Mouse (Mus musculus) B cell, adult 2 months (primary cell): ENCODE data around the gene Nsun5.
A peak's percentile ranks its signal among the peaks of the same experiment; 100 is the strongest.

Source experiments
- DNase-seq, 2 experiments: peaks; one replicate each; pipeline ENCODE4 v3.0.0; 2022

Nsun5 gene

DNA sequence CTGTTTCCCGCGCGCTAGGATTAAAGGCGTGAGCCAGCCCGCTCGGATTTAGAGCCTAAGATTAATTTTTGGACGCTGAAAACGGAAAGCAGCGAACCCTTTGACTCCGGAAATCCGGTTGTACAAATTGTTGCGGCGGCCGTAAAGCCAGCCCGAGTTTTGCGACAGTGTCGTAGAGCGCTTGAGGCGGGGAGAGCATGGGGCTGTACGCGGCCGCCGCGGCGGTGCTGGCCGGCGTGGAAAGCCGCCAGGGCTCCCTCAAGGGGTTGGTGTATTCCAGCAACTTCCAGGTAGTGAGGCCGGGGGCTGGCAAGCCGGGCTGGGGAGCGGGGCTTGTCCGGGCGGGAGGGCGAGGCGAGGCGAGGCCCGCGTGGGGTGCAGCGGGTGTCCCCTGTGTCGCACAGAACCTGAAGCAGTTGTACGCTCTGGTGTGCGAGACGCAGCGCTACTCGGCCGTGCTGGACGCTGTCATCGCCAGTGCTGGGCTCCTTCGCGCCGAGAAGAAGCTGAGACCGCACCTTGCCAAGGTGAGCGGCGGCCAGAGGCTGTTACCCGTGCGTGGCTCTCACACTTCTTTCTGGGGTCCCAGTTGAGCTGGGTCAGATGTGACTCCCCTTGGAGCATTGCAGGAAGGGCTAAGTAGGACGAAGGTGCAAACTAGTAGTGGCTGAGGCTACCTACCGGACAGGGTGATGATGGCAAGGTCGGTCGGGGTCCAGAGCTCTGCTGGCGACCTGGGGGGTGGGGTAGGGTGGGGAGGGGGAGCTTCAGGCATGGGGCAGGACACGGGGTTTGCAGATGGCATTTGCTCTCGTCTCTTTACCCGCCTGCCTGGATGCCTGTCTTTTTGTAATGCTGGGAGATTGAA lies at the start of gene Nsun5:
Gene Nsun5, plus strand, starts transcription at position 167 of the 868 bp plus-strand sequence.
- peak; percentile 91 to 92 for DNase-seq

DNA sequence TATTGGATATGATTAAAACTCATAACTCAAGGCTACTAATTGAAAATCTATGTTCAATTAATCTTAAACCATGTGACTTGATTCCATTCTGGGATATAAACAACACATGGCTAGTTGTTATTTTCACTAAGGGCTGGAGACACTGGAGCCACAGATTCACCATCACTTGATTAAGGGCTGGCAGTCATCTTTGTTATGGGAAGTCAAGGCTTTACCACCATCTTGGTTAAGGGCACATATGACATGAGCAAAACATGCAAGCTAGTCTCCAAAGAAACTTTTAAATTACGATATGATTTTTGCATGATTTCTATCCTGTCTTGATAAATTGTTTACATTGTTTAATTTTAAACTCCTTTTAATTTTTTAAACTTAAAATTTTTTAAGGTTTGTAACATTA lies 47.6 kb upstream of the Nsun5 start:
- no peak for DNase-seq

DNA sequence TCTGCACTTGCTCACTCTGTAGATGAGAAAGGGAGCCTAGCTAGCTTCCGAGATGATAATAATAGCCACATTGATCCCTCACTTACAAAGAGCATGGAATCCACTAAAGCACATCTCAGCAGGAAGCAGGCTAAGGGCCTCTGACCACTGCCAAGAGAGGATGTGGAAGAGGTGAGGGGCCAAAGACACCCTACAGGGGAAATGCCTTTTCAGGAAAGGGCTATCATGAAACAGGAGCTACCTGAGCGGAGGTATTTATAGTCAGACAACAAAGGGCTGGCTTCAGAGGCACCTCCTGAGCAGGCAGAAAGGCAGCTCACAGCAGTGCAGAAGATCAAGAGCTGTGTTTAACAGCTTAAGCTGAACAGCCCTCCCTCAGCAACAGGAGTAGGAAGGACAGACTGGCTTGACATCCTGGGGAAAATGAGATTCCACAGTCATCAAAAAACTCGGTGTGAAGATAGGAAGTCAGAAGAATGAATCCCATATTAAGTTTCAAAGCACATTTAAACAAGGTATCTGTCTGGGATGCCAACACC lies 43.6 kb upstream of the Nsun5 start:
- no peak for DNase-seq

DNA sequence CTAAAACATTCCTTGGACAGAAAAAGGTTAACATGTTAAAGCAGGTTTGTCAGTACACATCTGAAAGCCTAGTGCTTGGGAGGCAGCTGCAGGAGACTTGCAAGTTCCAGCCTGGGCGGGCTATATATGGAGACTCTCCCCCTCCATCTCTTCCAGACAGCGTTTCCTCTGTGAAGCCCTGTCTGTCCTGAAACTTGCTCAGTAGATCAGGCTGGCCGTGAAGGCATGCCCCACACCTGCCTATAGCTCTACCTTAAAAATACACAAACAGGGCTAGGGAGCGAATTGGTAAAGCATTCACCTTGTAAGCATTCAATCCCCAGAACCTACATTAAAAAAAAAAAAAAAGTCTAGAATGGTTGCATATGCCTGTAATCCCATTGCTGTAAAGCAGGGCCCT lies 40.3 kb upstream of the Nsun5 start:
- no peak for DNase-seq

DNA sequence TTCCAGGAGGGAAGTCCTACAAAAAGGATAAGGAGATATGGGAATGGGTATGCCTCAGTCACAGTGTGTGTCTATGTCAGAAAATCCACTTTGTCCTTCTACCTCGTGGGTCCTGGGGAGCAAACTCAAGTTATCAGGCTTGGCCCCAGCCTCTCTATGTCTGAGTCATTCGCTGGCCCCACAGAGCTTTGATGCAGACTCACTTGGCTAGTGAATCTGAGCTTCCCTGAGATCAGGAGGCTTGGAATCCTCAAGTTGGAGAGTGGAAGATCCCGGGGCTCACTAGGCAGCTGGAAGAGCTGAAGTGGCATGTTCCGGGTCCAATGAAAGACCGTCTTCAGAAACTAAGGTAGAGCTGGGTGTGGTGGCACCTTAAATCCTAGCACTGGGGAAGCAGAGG lies 39.6 kb upstream of the Nsun5 start:
- DNase-seq, result no peak

DNA sequence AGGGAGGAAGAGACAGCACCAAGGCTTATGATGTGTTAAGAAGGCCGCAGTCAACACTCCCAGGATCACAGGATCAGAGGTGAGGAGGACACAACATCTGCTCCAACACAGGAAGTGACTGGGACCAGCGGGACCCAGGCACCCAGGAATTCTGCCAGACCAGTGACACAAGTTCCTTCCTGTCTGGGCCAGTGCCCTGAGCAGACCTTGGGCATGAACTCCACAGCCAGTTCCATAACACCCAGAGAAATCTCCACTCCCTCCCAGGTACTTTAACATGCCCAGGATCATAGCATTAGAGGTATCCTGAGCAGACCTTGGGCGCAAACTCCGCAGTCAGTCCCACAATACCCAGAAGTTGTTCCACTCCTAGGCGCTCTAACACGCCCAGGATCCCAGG lies 38.6 kb upstream of the Nsun5 start:
- DNase-seq, result no peak

DNA sequence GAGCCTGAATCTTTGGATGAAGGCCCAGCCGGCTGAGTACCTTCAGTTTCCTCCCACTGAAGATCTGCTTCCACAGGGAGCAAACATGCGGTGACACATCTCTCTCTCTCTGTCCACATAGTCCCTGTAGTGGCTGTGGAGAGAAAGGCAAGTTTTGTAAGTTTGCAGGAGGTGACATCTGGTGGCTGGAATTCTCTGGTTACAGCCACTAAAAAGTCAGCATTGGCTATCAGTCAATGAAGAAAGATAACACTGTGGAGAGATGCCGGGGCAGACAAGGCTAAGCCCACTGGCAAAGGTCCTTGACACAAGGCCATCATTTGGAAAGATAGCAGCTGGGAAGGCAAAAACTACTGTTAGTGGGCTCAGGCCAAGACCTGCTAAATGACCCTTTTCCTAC lies 32.2 kb upstream of the Nsun5 start:
- DNase-seq, result no peak

DNA sequence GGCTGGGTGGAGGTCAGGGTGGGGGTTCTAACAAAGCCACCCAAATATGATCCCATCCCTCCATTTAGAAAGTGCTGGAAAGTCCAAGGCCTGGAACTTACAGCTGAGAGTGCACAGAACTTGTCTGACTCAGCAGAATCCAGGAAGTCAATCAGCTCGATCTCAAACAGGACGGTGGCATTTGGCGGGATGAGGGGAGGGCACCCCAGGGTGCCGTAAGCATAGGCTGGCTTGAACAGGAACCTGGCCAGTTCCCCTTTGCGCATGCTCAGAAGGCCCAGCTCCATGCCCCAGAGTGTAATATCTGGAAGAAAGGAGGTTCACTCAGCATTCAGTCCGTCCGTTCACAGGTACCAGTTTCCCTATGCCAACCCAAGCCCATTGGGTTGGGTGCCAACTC lies 23.8 kb upstream of the Nsun5 start:
- DNase-seq, result no peak

DNA sequence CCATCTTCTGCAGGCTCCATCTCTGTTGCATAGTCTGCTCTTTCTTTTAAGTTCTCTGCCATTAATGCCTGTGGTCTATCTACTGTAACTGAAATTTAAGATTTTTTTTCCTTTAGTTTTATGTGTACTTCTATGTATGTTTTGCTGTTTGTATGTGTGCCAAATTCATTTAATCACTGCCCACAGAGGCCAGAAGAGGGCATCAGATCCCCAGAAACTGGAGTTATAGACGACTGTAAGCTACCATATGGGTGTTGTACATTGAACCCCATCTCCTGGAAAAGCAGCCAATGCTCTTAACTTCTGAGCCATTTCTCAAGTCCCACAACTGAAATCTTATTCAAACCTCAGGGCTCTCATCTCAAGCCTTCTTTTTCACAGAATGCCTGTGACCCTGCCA lies 23.3 kb upstream of the Nsun5 start:
- DNase-seq, result no peak

DNA sequence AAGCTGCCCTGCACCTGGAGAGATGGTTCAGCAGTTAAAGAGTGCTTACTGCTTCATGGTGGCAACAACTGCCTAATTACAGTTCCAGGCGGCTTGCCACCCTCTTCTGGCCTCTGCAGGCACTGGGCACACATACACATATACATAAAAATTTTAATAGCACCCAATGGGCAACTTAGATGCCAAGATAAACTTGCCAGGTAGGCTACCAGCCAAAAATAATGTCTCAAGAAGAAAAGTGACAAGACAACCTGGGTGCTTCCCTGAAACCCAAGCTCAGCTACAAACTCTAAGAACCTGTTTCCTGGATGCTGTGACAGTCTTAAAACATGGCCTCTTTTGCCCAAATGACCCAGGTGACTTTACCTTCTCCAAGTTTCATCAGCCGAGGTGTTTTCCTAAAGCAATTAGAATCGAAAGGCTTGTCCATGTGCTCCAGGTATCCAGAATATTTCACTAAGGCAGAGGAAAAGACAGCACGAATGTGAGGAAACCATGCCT lies 22.2 kb upstream of the Nsun5 start:
- DNase-seq, result no peak

DNA sequence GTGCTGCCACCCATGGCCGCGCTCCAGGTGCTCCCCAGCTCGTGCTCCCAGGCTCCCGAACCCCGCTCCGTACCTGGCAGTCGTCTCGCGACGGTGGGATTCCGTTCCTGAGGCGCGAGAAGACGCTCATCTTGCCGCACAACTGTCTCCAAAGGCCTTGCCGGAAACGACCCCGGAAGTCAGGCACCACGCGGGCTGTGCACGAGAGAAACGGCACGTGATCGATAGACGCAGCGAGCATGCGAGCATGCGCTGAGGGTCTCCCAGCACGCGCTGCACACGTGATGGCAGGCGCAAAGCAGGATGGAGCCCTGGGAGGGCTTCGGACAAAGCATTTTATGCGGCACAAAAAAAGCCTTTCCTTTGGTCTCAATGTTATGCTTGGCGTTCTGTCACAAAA lies 19.9 kb upstream of the Nsun5 start, which contains the start of gene Fkbp6:
Gene Fkbp6, minus strand, starts transcription at position 183 of the 400 bp plus-strand sequence.
- DNase-seq, result no peak

DNA sequence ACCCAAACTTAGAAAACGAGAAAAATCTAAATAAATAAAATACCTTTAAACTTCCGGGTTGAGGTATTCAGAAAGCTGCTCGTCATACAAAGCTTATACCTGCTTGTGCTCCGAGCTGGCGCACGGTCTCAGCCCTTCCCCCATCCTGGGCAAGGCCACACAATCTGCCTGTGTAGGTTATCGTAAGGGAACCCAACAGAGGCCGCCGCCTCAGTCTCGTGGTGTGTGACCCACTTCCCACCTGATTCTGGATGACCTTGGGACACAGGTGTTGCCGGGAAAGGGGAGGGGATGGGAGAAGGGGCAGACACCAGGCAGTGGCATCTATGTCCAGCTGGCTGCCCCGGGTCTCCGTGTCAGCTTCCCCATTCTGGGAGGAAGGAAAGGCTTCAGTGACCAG lies 18.1 kb upstream of the Nsun5 start:
- DNase-seq, result no peak

DNA sequence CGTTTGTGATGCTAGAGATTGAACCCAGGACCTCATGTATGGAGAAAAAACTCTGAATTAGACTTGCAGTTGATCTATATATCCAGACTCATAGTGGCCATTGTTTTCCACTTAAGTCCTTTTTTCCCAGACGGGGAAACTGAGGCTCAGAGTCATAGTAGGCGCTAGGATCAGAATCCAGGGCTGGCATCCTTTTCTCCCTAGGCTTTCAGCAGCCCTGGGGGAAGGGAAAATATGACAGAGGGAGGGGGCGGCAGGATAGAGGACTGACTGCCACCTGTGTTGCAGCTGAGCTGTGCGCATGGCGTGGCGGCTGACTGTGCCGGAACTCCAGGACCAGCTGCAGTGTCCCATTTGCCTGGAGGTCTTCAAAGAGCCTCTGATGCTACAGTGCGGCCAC lies 16.8 kb upstream of the Nsun5 start, which contains the start of gene Trim50:
Gene Trim50, plus strand, starts transcription at position 301 of the 400 bp plus-strand sequence.
- no peak for DNase-seq

DNA sequence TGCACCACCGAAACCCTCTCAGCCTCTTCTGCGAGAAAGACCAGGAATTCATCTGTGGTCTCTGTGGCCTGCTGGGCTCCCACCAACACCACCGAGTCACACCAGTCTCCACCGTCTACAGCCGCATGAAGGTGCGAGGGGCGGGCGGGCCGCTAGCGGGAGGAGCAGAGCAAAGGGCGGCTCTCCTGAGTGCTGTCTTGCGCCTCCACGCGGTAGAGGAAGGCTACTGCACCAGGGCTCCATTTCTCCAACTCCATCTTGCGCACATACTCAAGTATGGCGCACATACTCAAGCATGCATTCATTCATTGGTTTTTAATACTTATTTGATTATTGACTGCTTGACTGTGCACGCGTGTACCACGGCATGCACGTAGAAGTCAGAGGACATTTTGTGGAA lies 16.2 kb upstream of the Nsun5 start:
- no peak for DNase-seq

DNA sequence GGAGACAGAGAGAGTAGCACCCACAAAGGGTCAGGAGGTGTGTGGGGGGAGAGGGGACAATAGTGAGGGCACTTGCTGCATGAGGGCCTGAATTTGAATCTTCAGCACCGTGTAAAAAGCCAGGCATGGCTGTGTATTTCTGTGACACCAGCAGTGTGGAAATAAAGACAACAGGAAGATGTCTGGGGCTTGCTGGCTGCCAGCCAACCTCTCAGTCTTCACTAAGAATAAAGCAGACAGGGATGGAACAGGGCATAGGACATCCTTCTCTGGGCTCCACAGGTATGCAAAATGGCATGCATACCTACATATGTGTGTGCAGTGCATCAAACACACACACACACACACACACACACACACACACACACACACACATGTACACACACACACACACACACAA lies 13.7 kb upstream of the Nsun5 start:
- DNase-seq, result no peak

DNA sequence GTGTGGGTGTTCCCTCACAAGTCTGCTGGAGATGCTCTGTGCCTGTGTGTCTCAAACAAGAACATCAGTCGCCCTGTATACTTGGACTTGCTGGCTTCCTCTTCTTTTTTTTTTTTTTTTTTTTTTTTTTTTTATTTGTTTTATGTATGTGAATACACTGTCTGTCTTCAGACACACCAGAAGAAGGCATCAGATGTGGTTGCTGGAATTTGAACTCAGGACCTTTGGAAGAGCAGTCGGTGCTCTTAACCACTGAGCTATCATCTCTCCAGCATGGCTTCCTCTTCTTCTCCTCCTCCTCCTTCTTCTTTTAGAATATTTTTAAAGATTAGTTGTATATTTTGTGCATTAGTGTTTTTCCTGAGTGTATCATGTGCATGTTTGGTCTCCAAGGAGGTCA lies 12.2 kb upstream of the Nsun5 start:
- DNase-seq, result peak; percentile 42

DNA sequence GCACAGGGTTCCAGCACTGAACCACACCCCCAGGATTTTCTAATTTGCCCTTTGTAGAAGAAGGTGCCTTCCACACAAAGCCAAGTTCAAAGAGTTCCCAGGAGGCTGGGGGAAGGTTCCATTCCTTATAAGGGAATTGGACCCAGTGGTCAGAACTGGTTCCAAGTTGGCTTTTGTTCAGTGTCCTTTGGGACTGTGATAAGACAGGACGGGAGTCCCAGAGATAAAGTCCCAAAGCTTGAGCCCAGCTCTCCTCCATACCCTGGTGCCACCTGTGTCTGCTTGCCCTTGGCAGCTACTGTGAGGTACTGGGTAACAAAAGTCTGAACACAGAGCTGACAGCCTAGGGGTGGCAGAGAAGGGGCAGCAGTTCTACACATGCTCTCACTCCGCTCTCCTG lies 10.0 kb upstream of the Nsun5 start:
- DNase-seq, result no peak

DNA sequence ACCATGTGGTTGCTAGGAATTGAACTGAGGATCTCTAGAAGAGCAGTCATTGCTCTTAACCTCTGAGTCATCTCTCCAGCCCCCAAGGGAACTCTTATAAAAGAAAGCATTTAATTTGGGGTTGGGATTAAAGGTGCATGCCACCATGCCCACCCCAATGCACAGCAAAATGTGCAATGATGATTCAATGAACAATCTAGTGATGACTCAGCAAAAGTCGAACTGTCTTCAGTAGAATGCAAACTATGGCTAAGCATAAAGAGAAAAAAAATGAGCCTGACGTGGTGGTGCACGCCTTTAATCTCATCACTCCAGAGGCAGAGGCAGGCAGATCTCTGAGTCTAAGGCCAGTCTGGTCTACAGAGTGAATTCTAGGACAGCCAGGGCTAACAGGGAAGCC lies 7.2 kb upstream of the Nsun5 start:
- no peak for DNase-seq

DNA sequence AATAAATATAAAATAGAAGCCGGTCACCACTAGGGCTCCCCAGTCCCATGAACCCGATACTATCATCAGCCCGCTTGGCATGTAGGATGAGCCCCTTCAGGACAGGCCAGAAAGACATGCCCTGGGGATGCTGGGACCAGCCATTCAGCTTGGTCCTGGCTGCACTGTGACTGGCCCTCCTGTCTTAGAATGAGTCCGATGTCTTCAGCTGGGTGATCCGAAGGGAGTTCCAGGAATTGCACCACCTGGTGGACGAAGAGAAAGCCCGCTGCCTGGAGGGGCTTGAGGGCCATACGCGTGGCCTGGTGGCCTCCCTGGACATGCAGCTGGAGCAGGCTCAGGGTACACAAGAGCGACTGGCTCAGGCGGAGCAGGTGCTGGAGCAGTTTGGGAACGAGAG lies 6.2 kb upstream of the Nsun5 start:
- DNase-seq, result peak; percentile 32 to 34

DNA sequence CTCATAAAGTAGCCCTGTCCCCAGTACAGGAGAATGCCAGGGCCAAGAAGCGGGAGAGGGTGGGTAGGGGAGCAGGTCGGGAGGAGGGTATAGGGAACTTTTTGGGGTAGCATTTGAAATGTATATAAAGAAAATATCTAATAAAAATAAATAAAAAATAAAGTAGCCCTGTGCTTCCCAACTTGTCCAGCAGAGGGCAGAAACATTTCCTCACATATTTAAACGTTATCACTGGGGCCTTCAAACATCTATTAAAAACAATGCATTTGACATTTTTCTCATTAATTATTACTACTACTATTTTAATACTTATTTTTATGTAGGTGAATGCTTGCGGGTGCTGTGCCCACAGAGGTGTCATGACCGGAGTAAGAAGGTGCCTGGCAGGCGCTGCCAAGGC lies 1.9 kb upstream of the Nsun5 start:
- DNase-seq, result peak; percentile 50 to 54

DNA sequence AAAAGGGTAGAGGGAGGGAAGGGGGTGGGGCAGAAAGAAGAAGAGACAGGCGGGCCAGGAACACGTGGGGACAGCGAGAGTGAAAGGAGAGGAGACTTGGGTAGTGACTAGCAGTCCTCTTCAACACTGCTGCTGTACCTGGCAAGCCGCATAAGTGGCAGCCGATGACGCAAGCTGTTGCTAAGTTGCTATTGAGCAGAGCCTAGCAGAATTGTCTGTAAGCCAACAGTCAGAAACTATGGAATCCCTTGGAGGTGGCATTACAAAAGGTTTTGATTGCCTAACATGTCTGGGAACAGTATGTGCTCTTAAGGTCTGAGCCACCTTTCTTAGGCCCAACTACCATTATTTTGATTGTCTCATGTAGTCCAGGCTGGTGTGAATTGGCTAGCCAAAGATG lies 1.4 kb upstream of the Nsun5 start:
- DNase-seq, result no peak

DNA sequence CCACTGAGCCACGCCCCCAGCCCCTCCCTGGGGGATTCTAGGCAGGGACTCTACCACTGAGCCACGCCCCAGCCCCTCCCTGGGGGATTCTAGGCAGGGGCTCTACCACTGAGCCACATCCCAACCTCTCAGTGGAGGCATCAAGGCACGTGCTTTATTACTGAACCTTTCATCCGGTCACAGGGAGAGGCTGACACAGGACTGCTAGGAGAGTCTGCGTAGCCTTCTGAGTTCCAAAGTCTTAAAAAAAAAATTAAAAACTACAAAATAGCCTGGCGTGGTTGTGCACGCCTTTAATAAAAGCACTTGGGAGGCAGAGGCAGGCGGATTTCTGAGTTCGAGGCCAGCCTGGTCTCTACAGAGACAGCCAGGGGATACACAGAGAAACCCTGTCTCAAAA lies 557 bp upstream of the Nsun5 start:
- peak; percentile 28 to 30 for DNase-seq

DNA sequence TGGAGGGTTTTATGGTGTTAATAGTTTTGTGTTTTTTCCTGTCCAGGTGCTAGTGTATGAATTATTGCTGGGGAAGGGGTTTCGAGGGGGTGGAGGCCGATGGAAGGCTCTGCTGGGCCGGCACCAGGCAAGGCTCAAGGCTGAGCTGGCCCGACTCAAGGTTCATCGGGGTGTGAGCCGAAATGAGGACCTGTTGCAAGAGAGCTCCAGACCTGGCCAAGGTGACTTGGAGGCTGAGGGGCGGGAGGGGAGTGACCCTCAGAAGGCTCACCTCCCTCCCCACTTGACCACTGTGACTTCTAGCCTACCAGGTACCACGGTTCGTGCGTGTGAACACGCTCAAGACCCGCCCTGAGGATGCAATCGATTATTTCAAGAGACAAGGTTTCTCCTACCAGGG lies 1.4 kb downstream of the Nsun5 start:
- no peak for DNase-seq

DNA sequence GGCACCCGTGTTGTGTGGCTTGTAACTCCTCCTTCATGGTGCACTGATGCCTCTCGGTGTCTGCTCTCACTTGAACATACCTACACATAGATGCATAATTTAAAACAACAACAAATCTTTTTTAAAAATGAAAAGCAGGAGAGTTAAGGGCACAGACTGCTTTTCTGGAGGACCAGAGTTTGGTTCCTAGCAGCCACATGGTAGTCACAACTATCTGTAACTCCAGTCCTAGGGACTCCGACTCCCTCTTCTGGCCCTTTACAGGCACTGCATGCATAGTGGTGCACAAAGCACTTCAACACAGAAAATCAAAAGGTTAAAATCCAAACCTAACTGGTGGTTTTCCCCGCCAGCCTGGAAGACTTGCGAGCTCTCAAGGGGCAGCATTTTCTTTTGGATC lies 3.8 kb downstream of the Nsun5 start:
- no peak for DNase-seq

DNA sequence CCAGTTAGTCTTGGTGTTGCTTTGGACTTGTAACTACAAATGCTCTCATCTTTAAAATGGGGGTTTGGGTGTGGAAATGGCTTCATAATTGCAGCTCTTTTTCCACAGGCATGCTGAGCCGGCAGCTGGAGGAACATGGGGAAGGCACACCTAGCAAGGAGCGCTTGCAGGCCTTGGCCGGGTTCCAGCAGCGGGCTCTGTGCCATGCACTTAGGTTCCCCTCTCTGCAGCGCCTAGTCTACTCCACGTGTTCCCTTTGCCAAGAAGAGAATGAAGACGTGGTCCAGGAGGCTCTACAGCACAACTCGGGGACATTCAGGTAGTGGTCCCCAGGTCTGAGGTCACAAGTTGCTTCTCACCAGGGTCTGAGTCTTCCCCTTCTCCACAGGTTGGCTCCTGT lies 5.4 kb downstream of the Nsun5 start:
- DNase-seq, result no peak
